Mouse (Mus musculus) ES-Bruce4 (cell line): ENCODE measurements around the gene Atp2b4. TPM values are rescaled to one million over a fixed set of nuclear protein-coding genes. Genes with fewer than 3 reads are reported as not detected.

ENCODE experiments used
- H3K27ac ChIP-seq: 2 replicates; pipeline ENCODE4 v1.5.1; 2012; ENCODE audit warnings: low read length, inconsistent platforms; ENCODE audit not compliant: insufficient read depth
- H3K27me3 ChIP-seq: 2 replicates; pipeline ENCODE4 v1.6.1; 2012; ENCODE audit warnings: mild to moderate bottlenecking, low read length, inconsistent platforms; ENCODE audit not compliant: control insufficient read depth, poor library complexity, insufficient read depth, severe bottlenecking
- H3K36me3 ChIP-seq: 2 replicates; pipeline ENCODE4 v1.6.1; 2012; ENCODE audit warnings: inconsistent platforms, mild to moderate bottlenecking, low read length, moderate library complexity; ENCODE audit not compliant: control insufficient read depth, poor library complexity, insufficient read depth, severe bottlenecking
- H3K4me1 ChIP-seq: one replicate; pipeline ENCODE4 v1.8.1; 2011; ENCODE audit warnings: low read length; ENCODE audit not compliant: control insufficient read depth, insufficient read depth
- H3K4me3 ChIP-seq: 2 replicates; pipeline ENCODE4 v1.5.1; 2011; ENCODE audit warnings: low read depth, mild to moderate bottlenecking, low read length
- H3K9ac ChIP-seq: 2 replicates; pipeline ENCODE4 v1.6.1; 2012; ENCODE audit warnings: low read depth, mild to moderate bottlenecking, inconsistent platforms; ENCODE audit not compliant: poor library complexity, severe bottlenecking
- H3K9me3 ChIP-seq: replicated peaks from 2 replicates; pipeline ENCODE4 v1.6.1; 2012; ENCODE audit warnings: mild to moderate bottlenecking, low read length, inconsistent platforms; ENCODE audit not compliant: control insufficient read depth, poor library complexity, insufficient read depth, severe bottlenecking
- CTCF ChIP-seq: IDR thresholded peaks from one replicate; pipeline ENCODE4 v1.8.1; 2011; ENCODE audit warnings: low read depth, low read length
- EP300 ChIP-seq: IDR thresholded peaks from 2 replicates; pipeline ENCODE4 v1.6.1; 2011; ENCODE audit warnings: low read depth, low read length; ENCODE audit not compliant: insufficient read depth
- POLR2A ChIP-seq: IDR thresholded peaks from one replicate; pipeline ENCODE4 v1.8.1; 2011; ENCODE audit warnings: low read length; ENCODE audit not compliant: insufficient read depth
- polyA plus RNA-seq: library from polyadenylated mRNA; stranded (reverse); fragments of >200 nt; gene quantifications from 2 replicates; pipeline ENCODE4 v1.2.4, GENCODE M21; 2011; ENCODE audit warnings: low read depth; ENCODE audit not compliant: missing spikeins, insufficient read depth, insufficient read length

The Atp2b4 gene
- polyA plus RNA-seq, 1 experiment = 16.1 TPM

- TF ChIP-seq CTCF (no peak), POLR2A (no peak), EP300 (no peak)
- no peak overlapping the region for H3K27ac ChIP-seq
- peaks cover 5% of the 10 kb centered on the region for H3K4me1 ChIP-seq
- H3K27me3 ChIP-seq = no peaks in the 10 kb centered on the region
- H3K4me3 ChIP-seq = no peak overlapping the region
- H3K9me3 ChIP-seq = no peaks in the 10 kb centered on the region
- H3K36me3 ChIP-seq = no peaks in the 10 kb centered on the region
- no peak overlapping the region for H3K9ac ChIP-seq
These were observed 7.2 kb downstream of the Atp2b4 start for GRCm38 (mm10) chr1:133793646-133794045.

GRCm38 (mm10) chr1:133790011-133790410 is 10.8 kb downstream of the Atp2b4 start:
- no peak overlapping the region for H3K9ac ChIP-seq
- H3K4me3 ChIP-seq = no peak overlapping the region
- TF ChIP-seq EP300 = no peak
- TF ChIP-seq CTCF = no peak
- no peak for TF ChIP-seq POLR2A
- no peaks in the 10 kb centered on the region for H3K4me1 ChIP-seq
- H3K27me3 ChIP-seq = no peaks in the 10 kb centered on the region
- no peak overlapping the region for H3K27ac ChIP-seq
- no peaks in the 10 kb centered on the region for H3K36me3 ChIP-seq
- no peaks in the 10 kb centered on the region for H3K9me3 ChIP-seq

- Histone ChIP-seq H3K36me3 (no peaks in the 10 kb centered on the region), H3K4me3 (no peak overlapping the region), H3K9ac (no peak overlapping the region), H3K4me1 (no peaks in the 10 kb centered on the region), H3K27me3 (no peaks in the 10 kb centered on the region), H3K27ac (no peak overlapping the region), H3K9me3 (no peaks in the 10 kb centered on the region)
- TF ChIP-seq CTCF = no peak
- TF ChIP-seq POLR2A = no peak
- no peak for TF ChIP-seq EP300
These were observed 12.0 kb downstream of the Atp2b4 start for GRCm38 (mm10) chr1:133788864-133789263.

GRCm38 (mm10) chr1:133787500-133788210 is 13.2 kb downstream of the Atp2b4 start:
- H3K9ac ChIP-seq = no peak overlapping the region
- H3K4me3 ChIP-seq = no peak overlapping the region
- H3K4me1 ChIP-seq = no peaks in the 10 kb centered on the region
- no peak overlapping the region for H3K27ac ChIP-seq
- no peaks in the 10 kb centered on the region for H3K9me3 ChIP-seq
- no peak for TF ChIP-seq CTCF
- TF ChIP-seq POLR2A = no peak
- TF ChIP-seq EP300 = no peak
- no peaks in the 10 kb centered on the region for H3K27me3 ChIP-seq
- no peaks in the 10 kb centered on the region for H3K36me3 ChIP-seq

GRCm38 (mm10) chr1:133784621-133785020 is 16.2 kb downstream of the Atp2b4 start:
- H3K4me3 ChIP-seq = no peak overlapping the region

GRCm38 (mm10) chr1:133781531-133781930 is 19.3 kb downstream of the Atp2b4 start:
- H3K9me3 ChIP-seq = no peaks in the 10 kb centered on the region
- H3K9ac ChIP-seq = no peak overlapping the region

More at GRCm38 (mm10) chr1:133784621-133785020, 16.2 kb downstream of the Atp2b4 start:
- Histone ChIP-seq H3K36me3 (no peaks in the 10 kb centered on the region), H3K27me3 (no peaks in the 10 kb centered on the region), H3K4me1 (no peaks in the 10 kb centered on the region), H3K9ac (no peak overlapping the region), H3K9me3 (no peaks in the 10 kb centered on the region), H3K27ac (no peak overlapping the region)
- no peak for TF ChIP-seq EP300
- no peak for TF ChIP-seq POLR2A
- no peak for TF ChIP-seq CTCF

More at GRCm38 (mm10) chr1:133781531-133781930, 19.3 kb downstream of the Atp2b4 start:
- Histone ChIP-seq H3K27me3 (no peaks in the 10 kb centered on the region), H3K4me3 (no peak overlapping the region), H3K27ac (no peak overlapping the region), H3K36me3 (no peaks in the 10 kb centered on the region), H3K4me1 (no peaks in the 10 kb centered on the region)
- TF ChIP-seq EP300 (no peak), POLR2A (no peak), CTCF (no peak)
